Mouse (Mus musculus) liver, postnatal 0 days (tissue): ENCODE data around the gene Themis2.

Experiments used
- CTCF ChIP-seq: sonication (generic); IDR thresholded peaks from 2 replicates; pipeline ENCODE4 v1.5.1; 2016; ENCODE audit warnings: antibody characterized with exemption, low read depth
- EP300 ChIP-seq: IDR thresholded peaks from 2 replicates; pipeline ENCODE4 v1.6.1; 2016; ENCODE audit warnings: antibody characterized with exemption, low read depth, mild to moderate bottlenecking

DNA sequence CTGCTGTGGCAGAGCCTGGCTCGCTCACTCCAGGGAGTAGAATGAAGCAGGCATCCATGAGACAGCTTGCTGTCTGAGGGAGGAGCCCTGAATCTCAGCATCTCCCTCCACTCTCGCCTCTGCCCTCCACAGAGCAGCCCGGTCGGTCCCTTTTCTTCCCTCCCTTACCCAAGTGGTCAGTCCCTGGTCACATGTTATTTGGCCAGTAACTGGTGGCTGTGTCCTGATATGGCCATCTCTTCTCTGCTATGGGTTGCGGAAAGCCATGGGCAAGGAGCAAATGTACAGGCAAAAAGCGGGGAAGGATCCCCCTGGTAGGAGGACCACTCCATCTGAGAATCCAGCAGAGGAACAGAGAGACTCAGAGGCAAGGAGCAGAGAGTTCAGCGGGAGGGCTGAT is 1.0 kb downstream of the Themis2 start:
- TF ChIP-seq CTCF (no peak), EP300 (no peak)
